Mouse (Mus musculus) midbrain, embryonic 14.5 days (tissue): ENCODE data around the gene Txndc16. TPM values are rescaled to one million over a fixed set of nuclear protein-coding genes. Genes with fewer than 3 reads are reported as not detected.

Source experiments
- ATAC-seq: fragments of 200-750 bp; cut with Nextera tagmentation; 2 replicates; pipeline ENCODE4 v1.8.0; 2017; ENCODE audit warnings: moderate number of reproducible peaks, moderate library complexity; ENCODE audit not compliant: low FRiP score, low TSS enrichment
- DNase-seq: peaks from one replicate; pipeline ENCODE4 v3.0.0-alpha.2; 2015
- H3K27ac ChIP-seq: fragments of 300-500 bp; sonication (generic); replicated peaks from 2 replicates; pipeline ENCODE4 v1.5.1; 2014; ENCODE audit warnings: mild to moderate bottlenecking, low read depth, low read length, moderate library complexity
- H3K27me3 ChIP-seq: fragments of 300-500 bp; sonication (generic); 2 replicates; pipeline ENCODE4 v1.6.1; 2014; ENCODE audit warnings: low read length, control low read depth, mixed read lengths; ENCODE audit not compliant: control insufficient read depth, insufficient read depth
- H3K36me3 ChIP-seq: fragments of 300-500 bp; sonication (generic); 2 replicates; pipeline ENCODE4 v1.6.1; 2014; ENCODE audit warnings: low read length, control low read depth; ENCODE audit not compliant: control insufficient read depth, insufficient read depth
- H3K4me1 ChIP-seq: fragments of 300-500 bp; sonication (generic); 2 replicates; pipeline ENCODE4 v1.6.1; 2014; ENCODE audit warnings: mild to moderate bottlenecking, antibody characterized with exemption, low read length, control low read depth; ENCODE audit not compliant: control insufficient read depth, insufficient read depth
- H3K4me2 ChIP-seq: fragments of 300-500 bp; sonication (generic); 2 replicates; pipeline ENCODE4 v1.6.1; 2014; ENCODE audit warnings: mild to moderate bottlenecking, low read length, moderate library complexity
- H3K4me3 ChIP-seq: fragments of 300-500 bp; sonication (generic); replicated peaks from 2 replicates; pipeline ENCODE4 v1.5.1; 2014; ENCODE audit warnings: low read depth, low read length
- H3K9ac ChIP-seq: fragments of 300-500 bp; sonication (generic); replicated peaks from 2 replicates; pipeline ENCODE4 v1.6.1; 2014; ENCODE audit warnings: mild to moderate bottlenecking, low read length, moderate library complexity
- H3K9me3 ChIP-seq: fragments of 300-500 bp; sonication (generic); 2 replicates; pipeline ENCODE4 v1.6.1; 2016; ENCODE audit warnings: low read length, control low read depth, mixed read lengths; ENCODE audit not compliant: control insufficient read depth
- WGBS: fragments of 180-500 bp; shearing (Covaris S2); extraction: QIAGEN DNeasy Blood & Tissue Kit; methylation state at CpG from one replicate; pipeline ENCODE4 v1.1.7; 2014; 5-methylcytosine and 5-hydroxymethylcytosine counted together
- polyA plus RNA-seq: library from polyadenylated mRNA; unstranded; fragments of >200 nt; fragmentation: Nextera tagmentation; extraction: Ambion mirVana; gene quantifications from 2 replicates; pipeline ENCODE4 v1.2.1, GENCODE M21; 2014

The Txndc16 gene
- polyA plus RNA-seq, 1 experiment from 2014 or later = 40.0 TPM

- H3K4me2 ChIP-seq = no peak overlapping the region
- H3K27me3 ChIP-seq = no peaks in the 10 kb centered on the region
- no peak overlapping the region for H3K4me3 ChIP-seq
- no peaks in the 10 kb centered on the region for H3K4me1 ChIP-seq
- WGBS = 64% methylated on average over 14 of the region's 14 CpGs
- no peak overlapping the region for H3K9ac ChIP-seq
- ATAC-seq = no peak
- no peak for DNase-seq
- no peaks in the 10 kb centered on the region for H3K9me3 ChIP-seq
- no peak overlapping the region for H3K27ac ChIP-seq
- no peaks in the 10 kb centered on the region for H3K36me3 ChIP-seq
These were observed 45.0 kb downstream of the Txndc16 start for GRCm38 (mm10) chr14:45175012-45175740.

- WGBS = 96% methylated on average over 5 of the region's 5 CpGs
- Histone ChIP-seq H3K36me3 (no peaks in the 10 kb centered on the region), H3K27ac (no peak overlapping the region), H3K27me3 (no peaks in the 10 kb centered on the region), H3K9me3 (no peaks in the 10 kb centered on the region), H3K9ac (no peak overlapping the region), H3K4me3 (no peak overlapping the region), H3K4me2 (no peak overlapping the region), H3K4me1 (no peaks in the 10 kb centered on the region)
- DNase-seq (no peak), ATAC-seq (no peak)
These were observed 47.9 kb downstream of the Txndc16 start for GRCm38 (mm10) chr14:45172260-45172659.

- no peak overlapping the region for H3K4me2 ChIP-seq
These were observed 52.8 kb downstream of the Txndc16 start for GRCm38 (mm10) chr14:45167366-45167765.

GRCm38 (mm10) chr14:45155511-45156173, 64.5 kb downstream of the Txndc16 start:
- Histone ChIP-seq H3K9ac (no peak overlapping the region), H3K36me3 (no peaks in the 10 kb centered on the region), H3K4me3 (no peak overlapping the region), H3K4me2 (no peak overlapping the region), H3K27ac (no peak overlapping the region), H3K27me3 (no peaks in the 10 kb centered on the region), H3K4me1 (no peaks in the 10 kb centered on the region), H3K9me3 (no peaks in the 10 kb centered on the region)
- DNase-seq (no peak), ATAC-seq (no peak)
- 90% methylated on average over 4 of the region's 4 CpGs for WGBS

More at GRCm38 (mm10) chr14:45167366-45167765, 52.8 kb downstream of the Txndc16 start:
- 85% methylated on average over 8 of the region's 8 CpGs for WGBS
- Histone ChIP-seq H3K27ac (no peak overlapping the region), H3K4me3 (no peak overlapping the region), H3K36me3 (0 out of 2 replicates have a peak, but pooled peaks cover 8% of the 10 kb centered on the region), H3K9ac (no peak overlapping the region), H3K4me1 (no peaks in the 10 kb centered on the region), H3K9me3 (no peaks in the 10 kb centered on the region), H3K27me3 (no peaks in the 10 kb centered on the region)
- DNase-seq = peak; percentile 21
- ATAC-seq = no peak

GRCm38 (mm10) chr14:45153258-45153657, 66.9 kb downstream of the Txndc16 start:
- Histone ChIP-seq H3K9ac (no peak overlapping the region), H3K4me1 (no peaks in the 10 kb centered on the region), H3K27ac (no peak overlapping the region), H3K36me3 (no peaks in the 10 kb centered on the region), H3K4me2 (no peak overlapping the region), H3K27me3 (no peaks in the 10 kb centered on the region), H3K9me3 (no peaks in the 10 kb centered on the region), H3K4me3 (no peak overlapping the region)
- DNase-seq (peak; percentile 79), ATAC-seq (no peak)
- 78% methylated on average over 2 of the region's 2 CpGs for WGBS

- peaks cover 6% of the 10 kb centered on the region; the same call in 1 of the 2 replicates for H3K36me3 ChIP-seq
- no peaks in the 10 kb centered on the region for H3K9me3 ChIP-seq
- no peak for ATAC-seq
- H3K27me3 ChIP-seq = no peaks in the 10 kb centered on the region
- WGBS = 64% methylated on average over 4 of the region's 4 CpGs
- H3K27ac ChIP-seq = no peak overlapping the region
- no peaks in the 10 kb centered on the region for H3K4me1 ChIP-seq
- H3K4me2 ChIP-seq = no peak overlapping the region
- peak; percentile 78 for DNase-seq
- H3K9ac ChIP-seq = no peak overlapping the region
- H3K4me3 ChIP-seq = no peak overlapping the region
These were observed 77.6 kb downstream of the Txndc16 start for GRCm38 (mm10) chr14:45142511-45142910.

GRCm38 (mm10) chr14:45140344-45141080, 79.6 kb downstream of the Txndc16 start:
- no peaks in the 10 kb centered on the region for H3K27me3 ChIP-seq
- no peak overlapping the region for H3K4me2 ChIP-seq
- WGBS = 82% methylated on average over 17 of the region's 17 CpGs
- ATAC-seq (no peak), DNase-seq (peak; percentile 40)
- H3K27ac ChIP-seq = no peak overlapping the region
- no peaks in the 10 kb centered on the region for H3K9me3 ChIP-seq
- H3K4me1 ChIP-seq = no peaks in the 10 kb centered on the region
- H3K4me3 ChIP-seq = no peak overlapping the region
- peaks cover 9% of the 10 kb centered on the region; the same call in 1 of the 2 replicates for H3K36me3 ChIP-seq
- H3K9ac ChIP-seq = no peak overlapping the region

GRCm38 (mm10) chr14:45135961-45136360, 84.2 kb downstream of the Txndc16 start:
- no peaks in the 10 kb centered on the region for H3K27me3 ChIP-seq
- H3K4me3 ChIP-seq = no peak overlapping the region
- H3K4me1 ChIP-seq = no peaks in the 10 kb centered on the region
- no peaks in the 10 kb centered on the region for H3K9me3 ChIP-seq
- H3K36me3 ChIP-seq = peaks cover 13% of the 10 kb centered on the region
- no peak overlapping the region for H3K27ac ChIP-seq
- ATAC-seq = no peak
- H3K9ac ChIP-seq = no peak overlapping the region
- 65% methylated on average over 2 of the region's 2 CpGs for WGBS
- no peak for DNase-seq
- no peak overlapping the region for H3K4me2 ChIP-seq
